Mouse (Mus musculus) kidney, postnatal 0 days (tissue): ENCODE data around the gene Sun2. TPM values are rescaled to one million over a fixed set of nuclear protein-coding genes. Genes with fewer than 3 reads are reported as not detected.

Experiments
- ATAC-seq: fragments of 200-750 bp; cut with Nextera tagmentation; replicated peaks from 2 replicates; pipeline ENCODE4 v1.8.0; 2017; ENCODE audit warnings: low read depth, moderate number of reproducible peaks, moderate TSS enrichment, moderate library complexity; ENCODE audit not compliant: low FRiP score
- DNase-seq: peaks from one replicate; pipeline ENCODE4 v3.0.0-alpha.2; 2016; ENCODE audit warnings: low spot score
- H3K27ac ChIP-seq: fragments of 300-500 bp; sonication (generic); 2 replicates; pipeline ENCODE4 v1.5.1; 2014; ENCODE audit warnings: mild to moderate bottlenecking
- H3K27me3 ChIP-seq: fragments of 300-500 bp; sonication (generic); 2 replicates; pipeline ENCODE4 v1.6.1; 2014; ENCODE audit warnings: low read length, mixed read lengths; ENCODE audit not compliant: insufficient read depth
- H3K36me3 ChIP-seq: fragments of 300-500 bp; sonication (generic); 2 replicates; pipeline ENCODE4 v1.6.1; 2014; ENCODE audit warnings: low read length, mixed read lengths; ENCODE audit not compliant: insufficient read depth
- H3K4me1 ChIP-seq: fragments of 300-500 bp; sonication (generic); replicated peaks from 2 replicates; pipeline ENCODE4 v1.6.1; 2014; ENCODE audit warnings: antibody characterized with exemption, low read length, mixed read lengths; ENCODE audit not compliant: insufficient read depth
- H3K4me2 ChIP-seq: fragments of 300-500 bp; sonication (generic); 2 replicates; pipeline ENCODE4 v1.6.1; 2014; ENCODE audit warnings: mild to moderate bottlenecking, low read length, moderate library complexity, mixed read lengths
- H3K4me3 ChIP-seq: fragments of 300-500 bp; sonication (generic); replicated peaks from 2 replicates; pipeline ENCODE4 v1.5.1; 2014; ENCODE audit warnings: low read depth, low read length
- H3K9ac ChIP-seq: fragments of 300-500 bp; sonication (generic); 2 replicates; pipeline ENCODE4 v1.6.1; 2014; ENCODE audit warnings: low read depth, low read length
- H3K9me3 ChIP-seq: fragments of 300-500 bp; sonication (generic); replicated peaks from 2 replicates; pipeline ENCODE4 v1.6.1; 2016; ENCODE audit warnings: low read length, inconsistent platforms, mixed read lengths
- CTCF ChIP-seq: IDR thresholded peaks from 2 replicates; pipeline ENCODE4 v1.5.1; 2016; ENCODE audit warnings: antibody characterized with exemption, low read depth, mild to moderate bottlenecking, moderate library complexity
- WGBS: fragments of 180-500 bp; shearing (Covaris S2); extraction: QIAGEN DNeasy Blood & Tissue Kit; methylation state at CpG from one replicate; pipeline ENCODE4 v1.1.7; 2014; 5-methylcytosine and 5-hydroxymethylcytosine counted together
- polyA plus RNA-seq: library from polyadenylated mRNA; unstranded; fragments of >200 nt; fragmentation: Nextera tagmentation; extraction: Ambion mirVana; gene quantifications from 2 replicates; pipeline ENCODE4 v1.2.1, GENCODE M21; 2015

The Sun2 gene
- polyA plus RNA-seq, 1 experiment from 2014 or later: 3.5 TPM

DNA sequence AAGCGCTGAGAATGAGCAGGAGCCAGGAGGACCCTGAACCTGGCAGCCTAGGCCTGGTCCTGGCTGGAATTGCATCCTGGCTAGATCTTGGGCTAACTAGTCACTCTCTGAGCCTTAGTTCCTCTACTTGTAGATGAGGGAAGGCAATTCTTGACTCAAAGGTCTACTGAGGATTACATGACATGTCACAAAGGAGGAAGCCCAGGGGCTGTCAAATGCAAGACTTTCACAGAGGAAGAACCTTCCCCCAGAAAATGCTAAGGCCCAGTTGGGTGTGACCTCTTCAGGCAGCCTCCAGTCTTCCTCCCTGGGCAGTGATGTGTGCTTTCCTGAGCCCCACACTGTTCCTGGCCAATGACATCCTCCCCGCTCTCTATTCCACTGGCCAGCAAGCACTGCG, 14.8 kb upstream of the Sun2 start:
- no peak for DNase-seq
- no peak for ATAC-seq
- Histone ChIP-seq H3K4me1 (0 out of 2 replicates have a peak, but pooled peaks cover 4% of the 10 kb centered on the region), H3K4me3 (no peak overlapping the region), H3K4me2 (no peak overlapping the region), H3K27me3 (no peaks in the 10 kb centered on the region), H3K9ac (no peak overlapping the region), H3K27ac (no peak overlapping the region), H3K36me3 (0 out of 2 replicates have a peak, but pooled peaks cover under 1% of the 10 kb centered on the region), H3K9me3 (no peaks in the 10 kb centered on the region)
- WGBS: 88% methylated on average over 3 of the region's 3 CpGs
- TF ChIP-seq CTCF: no peak

DNA sequence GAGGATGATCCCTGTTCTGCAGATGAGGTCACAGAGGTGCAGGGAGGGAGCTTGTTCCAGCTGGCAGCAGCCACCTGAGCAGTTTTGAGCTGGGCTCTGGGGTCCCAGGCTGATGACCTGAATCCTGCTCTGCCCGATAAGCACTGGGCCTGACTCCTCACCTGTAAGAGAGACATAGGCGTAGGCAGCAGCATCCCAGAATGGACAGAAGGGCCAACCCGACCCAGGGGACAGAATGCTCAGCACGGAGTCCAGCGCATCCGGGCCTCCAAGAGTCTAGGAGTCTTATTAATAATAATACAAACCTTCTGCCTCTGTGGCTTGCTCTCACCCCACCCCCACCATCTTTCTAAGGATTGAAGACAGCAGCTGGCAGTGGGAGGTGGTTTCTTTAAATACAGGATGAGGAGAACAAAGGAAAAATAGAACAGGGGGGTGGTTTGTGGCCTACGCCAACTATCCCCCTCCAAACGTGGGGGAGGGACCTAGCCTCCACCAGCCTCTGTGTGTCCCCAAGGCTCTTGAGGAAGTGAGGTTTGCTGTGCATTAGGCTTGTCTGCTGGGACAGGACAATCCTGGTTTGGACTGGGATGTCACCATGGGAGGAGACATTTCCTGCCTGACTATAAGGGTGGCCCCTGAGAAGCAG, 13.8 kb upstream of the Sun2 start:
- Histone ChIP-seq H3K9ac (no peak overlapping the region), H3K36me3 (no peaks in the 10 kb centered on the region), H3K4me1 (0 out of 2 replicates have a peak, but pooled peaks cover 4% of the 10 kb centered on the region), H3K9me3 (no peaks in the 10 kb centered on the region), H3K27ac (no peak overlapping the region; the same call in 1 of the 2 replicates), H3K27me3 (no peaks in the 10 kb centered on the region), H3K4me2 (no peak overlapping the region), H3K4me3 (no peak overlapping the region)
- 72% methylated on average over 8 of the region's 8 CpGs for WGBS
- ATAC-seq (no peak), DNase-seq (no peak)
- TF ChIP-seq CTCF: no peak

DNA sequence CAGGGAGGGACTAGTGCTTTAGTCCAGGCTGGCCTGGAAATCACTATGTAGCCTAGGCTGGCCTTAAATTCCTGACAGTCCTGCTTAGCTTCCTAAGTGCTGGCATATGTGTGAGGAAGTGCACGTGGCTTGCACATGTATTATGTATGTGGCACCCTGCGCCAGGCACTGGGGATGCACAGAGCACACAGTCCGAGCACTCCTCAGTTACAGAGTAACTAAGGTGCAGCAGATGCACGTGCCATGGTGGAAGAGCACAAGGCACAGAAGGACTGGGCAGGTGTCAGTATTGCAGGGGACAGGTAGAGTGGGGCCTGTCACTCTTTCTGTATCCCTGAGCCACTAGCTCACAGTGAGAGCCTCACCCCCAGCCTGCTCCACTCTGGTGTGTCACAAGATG, 12.8 kb upstream of the Sun2 start:
- H3K4me2 ChIP-seq: no peak overlapping the region
- H3K4me3 ChIP-seq: no peak overlapping the region
- H3K27me3 ChIP-seq: no peaks in the 10 kb centered on the region
- H3K36me3 ChIP-seq: no peaks in the 10 kb centered on the region
- DNase-seq (no peak), ATAC-seq (no peak)
- no peak for TF ChIP-seq CTCF
- no peak overlapping the region for H3K27ac ChIP-seq
- 88% methylated on average over 4 of the region's 4 CpGs for WGBS
- H3K9ac ChIP-seq: no peak overlapping the region
- H3K9me3 ChIP-seq: no peaks in the 10 kb centered on the region
- H3K4me1 ChIP-seq: 0 out of 2 replicates have a peak, but pooled peaks cover 4% of the 10 kb centered on the region

DNA sequence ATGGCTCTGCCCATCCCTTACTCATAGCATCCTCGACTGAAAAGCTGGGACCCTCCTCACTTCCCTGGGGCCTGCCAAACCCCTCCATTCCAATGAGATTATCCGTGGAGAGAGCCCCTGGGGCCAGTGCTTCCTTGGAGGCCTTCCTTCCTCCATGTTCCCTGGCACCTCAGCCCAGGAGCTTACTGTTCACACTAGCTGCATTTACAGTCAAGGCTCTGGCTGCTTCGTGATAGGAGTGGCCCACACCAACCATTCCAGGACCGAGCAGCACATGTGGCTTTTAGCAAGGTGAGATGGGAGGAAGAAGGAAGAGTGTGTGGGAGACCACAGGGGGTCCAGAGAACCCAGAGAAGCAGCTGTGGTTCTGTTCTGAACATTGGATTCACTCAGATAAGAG, 11.5 kb upstream of the Sun2 start:
- DNase-seq: no peak
- Histone ChIP-seq H3K9ac (no peak overlapping the region), H3K9me3 (no peaks in the 10 kb centered on the region), H3K4me2 (no peak overlapping the region), H3K4me3 (no peak overlapping the region), H3K4me1 (0 out of 2 replicates have a peak, but pooled peaks cover 4% of the 10 kb centered on the region), H3K36me3 (no peaks in the 10 kb centered on the region), H3K27ac (no peak overlapping the region), H3K27me3 (no peaks in the 10 kb centered on the region)
- ATAC-seq: no peak
- TF ChIP-seq CTCF: no peak
- 58% methylated on average over 4 of the region's 4 CpGs for WGBS

DNA sequence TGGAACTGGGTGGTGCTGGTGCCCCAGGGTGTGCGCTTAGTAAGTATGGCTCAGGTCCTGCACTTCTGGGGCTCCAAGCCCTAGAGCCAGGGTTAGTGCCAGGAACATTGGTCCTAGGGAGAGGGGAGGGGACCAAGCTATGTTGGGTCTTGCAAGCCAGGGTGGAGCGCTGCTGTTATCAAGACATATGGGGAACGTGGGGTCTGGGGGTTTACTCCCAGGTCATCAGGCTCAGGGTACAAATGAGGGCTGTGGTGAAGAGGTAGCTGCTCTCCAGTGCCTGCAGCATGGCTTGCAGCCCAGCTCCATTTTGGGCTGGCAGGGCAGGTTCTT, 11.1 kb upstream of the Sun2 start:
- Histone ChIP-seq H3K4me1 (0 out of 2 replicates have a peak, but pooled peaks cover 4% of the 10 kb centered on the region), H3K27ac (no peak overlapping the region), H3K27me3 (no peaks in the 10 kb centered on the region), H3K9ac (no peak overlapping the region), H3K9me3 (no peaks in the 10 kb centered on the region), H3K4me3 (no peak overlapping the region), H3K36me3 (no peaks in the 10 kb centered on the region), H3K4me2 (no peak overlapping the region)
- 97% methylated on average over 3 of the region's 3 CpGs for WGBS
- DNase-seq (no peak), ATAC-seq (0 out of 2 replicates have a peak, but pooled peaks have one; percentile 12)
- no peak for TF ChIP-seq CTCF

DNA sequence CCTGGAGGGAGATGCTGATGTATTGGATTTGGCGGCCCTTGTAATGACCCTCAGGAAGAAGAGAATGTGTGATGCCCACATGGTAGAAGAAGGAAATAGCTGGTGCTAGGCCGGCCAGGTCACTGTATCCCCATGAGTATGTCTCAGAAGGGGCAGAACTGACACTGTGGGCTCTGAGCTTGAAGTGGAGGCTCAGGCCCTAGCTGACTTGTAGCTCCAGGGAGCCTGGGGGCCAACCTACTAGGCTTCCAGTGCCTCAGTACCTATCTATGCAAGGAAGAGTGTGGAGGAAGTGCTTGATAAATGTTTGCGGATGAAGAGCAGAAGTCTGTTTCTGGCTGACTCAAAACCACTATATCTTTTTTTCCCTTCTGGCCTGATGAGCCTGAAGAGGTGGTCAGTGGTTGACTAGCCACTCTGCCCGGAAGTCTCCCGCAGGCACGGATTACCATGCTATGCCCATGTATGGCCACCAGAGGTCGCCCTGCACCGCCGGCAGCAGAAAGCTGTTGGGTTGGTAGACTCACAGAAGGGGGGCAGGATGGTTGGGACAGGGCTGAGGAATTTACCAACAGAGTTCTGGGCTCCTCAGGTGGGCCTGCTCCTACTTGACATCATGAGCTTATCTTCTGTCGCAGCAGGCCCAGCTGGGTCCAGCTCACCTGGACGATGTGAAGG, 10.5 kb upstream of the Sun2 start:
- no peaks in the 10 kb centered on the region for H3K27me3 ChIP-seq
- no peak overlapping the region for H3K4me3 ChIP-seq
- TF ChIP-seq CTCF: peak; percentile 99
- 0 out of 2 replicates have a peak, but pooled peaks cover 4% of the 10 kb centered on the region for H3K4me1 ChIP-seq
- no peak overlapping the region for H3K27ac ChIP-seq
- no peak overlapping the region for H3K4me2 ChIP-seq
- ATAC-seq (peak; percentile 58), DNase-seq (peak; percentile 86)
- no peaks in the 10 kb centered on the region for H3K9me3 ChIP-seq
- H3K9ac ChIP-seq: no peak overlapping the region
- WGBS: 28% methylated on average over 11 of the region's 11 CpGs
- H3K36me3 ChIP-seq: no peaks in the 10 kb centered on the region
